Mouse (Mus musculus) liver, postnatal 0 days (tissue): Measurements from ENCODE around the gene Gm20388. TPM values are rescaled to one million over a fixed set of nuclear protein-coding genes. Genes with fewer than 3 reads are reported as not detected.

Experiments used
- ATAC-seq: fragments of 200-750 bp; cut with Nextera tagmentation; 2 replicates; pipeline ENCODE4 v1.8.0; 2017; ENCODE audit warnings: mild to moderate bottlenecking, moderate library complexity
- DNase-seq: peaks from one replicate; pipeline ENCODE4 v3.0.0-alpha.2; 2016
- H3K27ac ChIP-seq: fragments of 300-500 bp; sonication (generic); 2 replicates; pipeline ENCODE4 v1.5.1; 2014; ENCODE audit warnings: antibody characterized with exemption, moderate library complexity, mild to moderate bottlenecking, low read depth
- H3K27me3 ChIP-seq: fragments of 300-500 bp; sonication (generic); 2 replicates; pipeline ENCODE4 v1.6.1; 2014; ENCODE audit warnings: low read length, control low read depth, mixed read lengths; ENCODE audit not compliant: insufficient read depth
- H3K36me3 ChIP-seq: fragments of 300-500 bp; sonication (generic); replicated peaks from 2 replicates; pipeline ENCODE4 v1.6.1; 2014; ENCODE audit warnings: mild to moderate bottlenecking, control low read depth, low read length, moderate library complexity, mixed read lengths; ENCODE audit not compliant: insufficient read depth
- H3K4me1 ChIP-seq: fragments of 300-500 bp; sonication (generic); 2 replicates; pipeline ENCODE4 v1.6.1; 2014; ENCODE audit warnings: antibody characterized with exemption, mild to moderate bottlenecking, control low read depth; ENCODE audit not compliant: insufficient read depth
- H3K4me2 ChIP-seq: fragments of 300-500 bp; sonication (generic); 2 replicates; pipeline ENCODE4 v1.6.1; 2014; ENCODE audit warnings: low read depth, mild to moderate bottlenecking, low read length, moderate library complexity, mixed read lengths
- H3K4me3 ChIP-seq: fragments of 300-500 bp; sonication (generic); 2 replicates; pipeline ENCODE4 v1.5.1; 2014; ENCODE audit warnings: low read depth, low read length
- H3K9ac ChIP-seq: fragments of 300-500 bp; sonication (generic); replicated peaks from 2 replicates; pipeline ENCODE4 v1.6.1; 2014; ENCODE audit warnings: mild to moderate bottlenecking, moderate library complexity
- H3K9me3 ChIP-seq: fragments of 300-500 bp; sonication (generic); 2 replicates; pipeline ENCODE4 v1.6.1; 2016; ENCODE audit warnings: mild to moderate bottlenecking, control low read depth, low read length, mixed read lengths
- CTCF ChIP-seq: sonication (generic); IDR thresholded peaks from 2 replicates; pipeline ENCODE4 v1.5.1; 2016; ENCODE audit warnings: antibody characterized with exemption, low read depth
- EP300 ChIP-seq: IDR thresholded peaks from 2 replicates; pipeline ENCODE4 v1.6.1; 2016; ENCODE audit warnings: antibody characterized with exemption, low read depth, mild to moderate bottlenecking
- WGBS: fragments of 180-500 bp; shearing (Covaris S2); extraction: QIAGEN DNeasy Blood & Tissue Kit; methylation state at CpG from one replicate; pipeline ENCODE4 v1.1.7; 2014; ENCODE audit not compliant: insufficient replicate concordance; 5-methylcytosine and 5-hydroxymethylcytosine counted together
- polyA plus RNA-seq: library from polyadenylated mRNA; unstranded; fragments of >200 nt; fragmentation: Nextera tagmentation; extraction: Ambion mirVana; gene quantifications from 2 replicates; pipeline ENCODE4 v1.2.1, GENCODE M21; 2015

Gm20388 gene
- polyA plus RNA-seq, 1 experiment from 2014 or later = not detected

- Histone ChIP-seq H3K4me3 (no peak overlapping the region), H3K4me1 (no peaks in the 10 kb centered on the region), H3K27ac (no peak overlapping the region), H3K4me2 (no peak overlapping the region), H3K27me3 (0 out of 2 replicates have a peak, but pooled peaks cover 4% of the 10 kb centered on the region), H3K36me3 (no peaks in the 10 kb centered on the region), H3K9me3 (no peaks in the 10 kb centered on the region), H3K9ac (no peak overlapping the region)
- DNase-seq (no peak), ATAC-seq (no peak)
- 63% methylated on average over 4 of the region's 4 CpGs for WGBS
- TF ChIP-seq CTCF (peak; percentile 22), EP300 (no peak)
Observed at GRCm38 (mm10) chr8:122074977-122075376, 2164.3 kb downstream of the Gm20388 start.

- no peak for ATAC-seq
- 30% methylated on average over 23 of the region's 23 CpGs for WGBS
Observed at GRCm38 (mm10) chr8:122076183-122076842, 2165.7 kb downstream of the Gm20388 start.

GRCm38 (mm10) chr8:122078321-122078720 lies 2167.7 kb downstream of the Gm20388 start:
- H3K27me3 ChIP-seq = 0 out of 2 replicates have a peak, but pooled peaks cover 4% of the 10 kb centered on the region
- no peak for DNase-seq
- 54% methylated on average over 12 of the region's 12 CpGs for WGBS
- H3K36me3 ChIP-seq = no peaks in the 10 kb centered on the region
- ATAC-seq = no peak
- H3K9ac ChIP-seq = no peak overlapping the region
- TF ChIP-seq CTCF (no peak), EP300 (no peak)
- H3K4me3 ChIP-seq = no peak overlapping the region
- H3K4me1 ChIP-seq = no peaks in the 10 kb centered on the region
- no peaks in the 10 kb centered on the region for H3K9me3 ChIP-seq
- H3K4me2 ChIP-seq = no peak overlapping the region
- H3K27ac ChIP-seq = no peak overlapping the region

More at GRCm38 (mm10) chr8:122076183-122076842, 2165.7 kb downstream of the Gm20388 start:
- TF ChIP-seq EP300 (no peak), CTCF (no peak)
- Histone ChIP-seq H3K27me3 (0 out of 2 replicates have a peak, but pooled peaks cover 4% of the 10 kb centered on the region), H3K4me1 (no peaks in the 10 kb centered on the region), H3K4me3 (no peak overlapping the region), H3K27ac (no peak overlapping the region), H3K9me3 (no peaks in the 10 kb centered on the region), H3K9ac (no peak overlapping the region), H3K4me2 (no peak overlapping the region), H3K36me3 (no peaks in the 10 kb centered on the region)
- DNase-seq = no peak

- DNase-seq (no peak), ATAC-seq (no peak)
- no peak overlapping the region for H3K9ac ChIP-seq
- H3K9me3 ChIP-seq = no peaks in the 10 kb centered on the region
- no peak overlapping the region for H3K27ac ChIP-seq
- TF ChIP-seq EP300 = no peak
- no peak for TF ChIP-seq CTCF
- H3K27me3 ChIP-seq = 0 out of 2 replicates have a peak, but pooled peaks cover 4% of the 10 kb centered on the region
- WGBS = 53% methylated on average over 6 of the region's 6 CpGs
- H3K36me3 ChIP-seq = no peaks in the 10 kb centered on the region
- no peaks in the 10 kb centered on the region for H3K4me1 ChIP-seq
- no peak overlapping the region for H3K4me3 ChIP-seq
- no peak overlapping the region for H3K4me2 ChIP-seq
Observed at GRCm38 (mm10) chr8:122079093-122079492, 2168.5 kb downstream of the Gm20388 start.

DNA sequence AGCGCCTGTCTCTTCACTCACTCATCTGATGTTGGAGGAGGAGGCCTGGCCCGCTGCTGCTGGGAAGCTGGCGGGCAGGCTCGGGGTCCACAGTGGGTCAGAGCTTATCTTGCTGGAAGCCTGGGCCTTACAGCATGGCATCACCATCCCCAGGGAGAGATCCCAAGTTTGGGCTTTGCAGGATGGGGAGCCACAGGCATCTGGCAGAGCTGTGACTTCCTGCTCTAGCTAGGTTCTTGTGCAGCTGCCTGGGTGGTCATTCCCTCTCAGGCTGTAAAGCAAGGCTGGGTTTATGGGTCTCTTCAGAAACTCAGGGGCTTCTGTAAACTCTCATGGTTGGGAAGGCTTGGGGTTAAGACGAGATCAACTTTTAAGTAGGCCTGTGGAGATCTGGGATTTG lies 2169.7 kb downstream of the Gm20388 start:
- no peak overlapping the region for H3K27ac ChIP-seq
- H3K27me3 ChIP-seq = 0 out of 2 replicates have a peak, but pooled peaks cover 4% of the 10 kb centered on the region
- DNase-seq = no peak

DNA sequence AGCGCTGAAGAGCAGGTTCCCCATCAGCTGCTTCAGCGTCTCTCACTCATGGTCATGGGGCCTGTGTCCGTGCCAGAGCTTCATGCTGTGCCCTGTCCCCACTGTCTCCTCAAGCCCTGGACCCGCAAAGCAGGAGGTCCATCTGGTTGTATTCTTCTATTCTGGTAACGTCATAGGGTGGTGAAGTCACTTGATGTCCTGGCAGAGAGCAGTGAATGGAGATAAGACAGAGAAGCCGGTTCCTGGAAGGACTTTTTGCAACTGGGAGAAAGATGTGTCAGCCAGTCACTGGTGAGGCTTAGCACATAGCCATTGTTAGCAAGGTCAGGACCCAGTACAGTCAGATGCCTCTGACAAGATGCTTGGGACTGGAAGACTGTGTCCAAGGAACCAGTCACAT lies 2172.8 kb downstream of the Gm20388 start:
- no peak overlapping the region for H3K4me2 ChIP-seq
- H3K4me3 ChIP-seq = no peak overlapping the region
- DNase-seq (no peak), ATAC-seq (no peak)
- H3K36me3 ChIP-seq = no peaks in the 10 kb centered on the region
- no peak overlapping the region for H3K9ac ChIP-seq
- TF ChIP-seq CTCF (no peak), EP300 (no peak)
- no peak overlapping the region for H3K27ac ChIP-seq
- 76% methylated on average over 6 of the region's 6 CpGs for WGBS
- H3K27me3 ChIP-seq = no peaks in the 10 kb centered on the region
- no peaks in the 10 kb centered on the region for H3K4me1 ChIP-seq
- no peaks in the 10 kb centered on the region for H3K9me3 ChIP-seq

More for the DNA sequence above, 2169.7 kb downstream of the Gm20388 start:
- Histone ChIP-seq H3K4me2 (no peak overlapping the region), H3K4me3 (no peak overlapping the region), H3K9me3 (no peaks in the 10 kb centered on the region), H3K9ac (no peak overlapping the region), H3K36me3 (no peaks in the 10 kb centered on the region), H3K4me1 (no peaks in the 10 kb centered on the region)
- no peak for TF ChIP-seq CTCF
- TF ChIP-seq EP300 = no peak
- ATAC-seq = no peak
- WGBS = 40% methylated on average over 5 of the region's 5 CpGs
